Mouse (Mus musculus) embryo, embryonic 10 days (tissue): ENCODE results near the gene Slc36a4.

Experiments
- DNase-seq: peaks from one replicate; pipeline ENCODE4 v3.0.0-alpha.2; 2015; ENCODE audit warnings: low spot score

Slc36a4 gene

DNA sequence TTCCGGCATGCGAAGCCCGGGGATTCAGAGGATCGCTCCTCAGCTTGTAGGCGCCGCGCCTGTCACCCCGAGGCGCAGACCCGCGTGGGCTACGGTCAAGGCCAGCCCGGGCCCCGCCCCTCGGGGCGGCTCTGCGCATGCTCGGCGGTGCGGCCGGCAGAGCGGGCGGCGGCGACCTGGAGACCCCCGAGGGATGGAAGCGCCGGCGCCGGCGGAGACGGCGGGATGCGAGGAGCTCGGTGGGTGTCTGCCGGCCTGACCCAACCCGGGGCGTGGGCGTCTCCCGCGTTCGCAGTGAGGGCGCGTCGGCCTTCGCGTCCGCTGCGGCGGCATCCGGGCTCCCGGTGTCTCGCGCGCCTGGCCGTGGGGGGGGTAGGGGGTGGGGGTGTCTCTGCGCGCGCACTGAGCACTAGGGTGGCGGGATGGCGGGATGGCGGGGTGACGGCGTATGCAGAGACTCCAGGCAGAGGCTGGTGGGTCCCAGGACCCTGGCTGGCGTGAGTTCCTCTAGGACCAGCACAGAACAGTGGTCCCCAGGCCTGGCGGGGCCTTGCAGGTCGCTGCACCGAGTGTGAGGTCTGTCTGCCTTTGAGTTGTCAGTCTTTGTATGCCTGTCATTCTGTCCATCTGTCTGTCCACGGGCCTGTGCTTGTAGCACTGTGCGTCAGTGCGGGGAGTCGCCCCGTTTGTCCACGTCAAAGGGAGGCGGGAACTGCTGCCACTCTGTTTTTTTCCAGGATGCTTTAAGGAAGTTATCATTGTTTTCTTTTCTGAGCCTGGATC is at the start of gene Slc36a4:
Gene Slc36a4 (plus strand): TSS at position 140 of the 783 bp plus-strand sequence.
- peak; percentile 62 for DNase-seq

DNA sequence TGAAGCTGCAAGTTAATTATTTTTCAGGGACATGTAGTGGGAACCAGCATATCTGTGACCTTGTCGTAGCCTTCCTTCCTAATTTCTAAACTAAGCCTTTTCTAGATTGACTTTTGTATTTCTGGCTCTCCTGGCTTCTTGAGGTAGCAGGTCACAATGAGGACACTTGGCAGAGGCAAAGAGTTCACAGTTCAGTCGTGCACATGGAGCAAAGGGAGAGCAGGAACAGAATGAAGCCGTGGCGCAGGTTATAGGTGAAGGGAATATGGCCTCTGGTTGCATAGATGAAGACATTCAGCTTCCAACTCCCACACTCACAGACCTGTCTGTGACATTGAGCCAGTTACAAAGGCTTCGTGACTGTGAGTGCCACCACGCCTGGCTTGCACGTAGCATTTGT is 44.9 kb upstream of the Slc36a4 start:
- no peak for DNase-seq

DNA sequence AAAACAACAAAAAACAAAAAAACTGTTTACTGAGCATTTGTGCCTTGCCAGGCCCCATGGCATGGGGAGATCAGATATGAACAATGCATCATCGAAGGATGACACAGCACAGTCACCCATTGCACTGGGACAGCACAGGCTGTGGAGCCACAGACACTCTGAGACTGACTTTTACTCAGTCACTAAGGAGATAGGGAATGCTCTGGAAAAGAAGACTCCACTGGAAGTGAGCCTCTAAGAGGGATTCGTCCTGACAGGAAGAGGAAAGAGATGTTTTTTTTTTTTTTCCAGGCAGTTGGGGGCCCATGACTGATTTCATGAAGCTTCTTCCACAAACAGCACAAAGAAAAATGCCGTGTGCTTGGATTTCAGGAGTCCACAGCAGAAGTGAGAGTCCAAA is 40.1 kb upstream of the Slc36a4 start:
- DNase-seq: no peak

DNA sequence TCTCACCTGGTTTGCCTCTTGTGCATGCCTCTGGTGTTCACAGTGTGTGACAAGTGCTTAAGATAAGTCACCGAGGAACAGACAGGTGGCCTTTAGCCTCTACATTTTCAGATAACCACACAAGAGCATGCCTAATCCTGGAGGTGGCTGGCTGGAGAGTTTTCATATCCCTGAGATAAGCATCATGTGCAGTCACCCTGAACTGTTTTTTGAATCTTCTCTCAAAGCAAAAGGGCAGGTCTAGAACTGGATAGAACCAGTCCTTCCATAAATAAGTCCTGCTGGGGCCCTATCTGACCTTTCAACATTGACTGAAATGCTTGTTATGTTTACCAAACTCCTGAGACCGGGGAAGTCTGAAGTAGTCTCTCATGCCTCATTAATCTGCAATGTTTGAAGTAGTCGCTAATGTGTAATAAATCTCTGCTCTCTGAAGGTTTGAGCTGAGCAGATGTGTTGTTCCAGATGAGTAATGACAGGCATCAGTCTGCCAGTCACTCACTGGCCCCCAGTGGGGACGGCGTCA is 39.5 kb upstream of the Slc36a4 start:
- peak; percentile 64 for DNase-seq

DNA sequence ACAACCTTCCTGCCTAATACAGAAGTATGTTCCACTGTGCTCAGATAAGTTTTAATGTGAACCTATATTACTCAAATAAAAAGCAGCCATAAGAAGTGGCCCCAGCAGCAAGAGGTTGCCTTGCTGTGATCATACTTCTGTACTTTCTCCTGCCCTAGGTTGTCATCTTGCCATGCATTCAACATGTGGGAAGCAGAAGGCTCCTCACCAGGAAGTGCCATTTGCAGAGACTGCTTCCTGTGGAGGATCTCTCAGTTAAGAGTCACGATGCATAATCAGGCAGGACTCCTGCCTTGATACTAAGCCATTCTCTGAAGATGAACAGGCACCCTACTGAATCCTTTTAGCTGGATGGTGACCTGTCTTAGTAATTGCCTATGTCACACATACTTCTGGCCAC is 37.3 kb upstream of the Slc36a4 start:
- DNase-seq: no peak

DNA sequence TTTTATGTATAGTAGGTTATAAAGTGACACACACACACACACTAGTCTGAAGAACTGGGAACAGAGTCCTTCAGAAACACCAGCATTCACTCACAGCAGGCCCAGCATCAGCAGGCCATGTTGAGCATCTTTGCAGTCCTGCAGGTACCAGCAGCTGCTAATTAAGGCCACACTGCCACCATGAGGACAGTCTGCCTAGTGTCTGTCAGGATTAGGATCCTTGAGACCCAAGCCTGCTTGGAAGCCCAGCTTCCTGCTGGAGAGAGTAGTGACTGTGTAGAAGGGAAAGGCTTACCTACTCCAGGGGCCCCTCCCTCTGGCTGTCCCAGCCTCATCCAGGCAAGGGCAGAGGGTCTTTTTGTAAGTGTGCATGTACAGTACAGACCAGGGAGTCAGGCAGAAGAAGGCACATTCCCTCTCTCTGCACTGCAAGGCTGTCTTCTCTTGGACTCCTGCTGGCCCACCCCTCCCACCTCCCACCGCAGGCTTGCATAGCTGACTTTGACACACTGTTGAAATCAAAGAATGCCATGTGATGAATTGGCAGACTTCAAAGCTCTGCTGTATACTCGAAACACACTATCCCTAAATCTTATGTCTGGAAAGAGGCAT is 27.6 kb upstream of the Slc36a4 start:
- peak; percentile 92 for DNase-seq

DNA sequence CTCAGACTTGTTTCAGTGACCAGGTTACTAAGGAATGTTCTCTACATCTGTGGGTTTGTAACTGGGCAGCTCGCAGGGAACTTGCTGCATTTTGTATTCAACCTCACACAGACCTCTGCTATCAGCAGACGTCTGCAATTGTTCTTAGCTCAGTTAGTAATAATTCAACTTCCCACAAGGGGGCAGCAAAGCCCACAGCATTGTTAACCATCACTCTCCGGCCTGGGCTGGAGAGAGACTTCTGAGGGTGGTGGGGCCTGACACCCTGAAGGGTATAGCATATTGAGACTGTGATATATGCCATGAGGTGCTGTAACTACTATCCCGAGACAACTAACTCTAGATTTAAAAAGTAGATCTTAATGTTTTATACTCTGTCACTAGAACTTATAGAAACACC is 24.3 kb upstream of the Slc36a4 start:
- peak; percentile 83 for DNase-seq

DNA sequence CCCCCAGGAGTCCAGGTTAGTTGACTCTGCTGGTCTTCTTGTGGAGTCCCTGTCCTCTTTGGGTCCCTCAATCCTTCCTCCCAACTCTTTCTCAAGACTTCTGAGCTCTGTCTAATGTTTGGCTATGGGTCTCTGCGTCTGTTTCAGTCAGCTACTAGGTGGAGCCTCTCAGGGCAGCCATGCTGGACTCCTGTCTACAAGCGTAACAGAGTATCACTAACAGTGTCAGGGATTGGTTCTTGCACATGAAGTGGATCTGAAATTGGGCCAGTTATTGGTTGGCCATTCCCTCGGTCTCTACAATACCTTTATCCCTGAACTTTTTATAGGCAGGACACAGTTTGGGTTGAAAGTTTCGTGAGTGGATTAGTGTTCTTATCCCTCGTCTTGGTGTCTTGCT is 22.2 kb upstream of the Slc36a4 start:
- no peak for DNase-seq

DNA sequence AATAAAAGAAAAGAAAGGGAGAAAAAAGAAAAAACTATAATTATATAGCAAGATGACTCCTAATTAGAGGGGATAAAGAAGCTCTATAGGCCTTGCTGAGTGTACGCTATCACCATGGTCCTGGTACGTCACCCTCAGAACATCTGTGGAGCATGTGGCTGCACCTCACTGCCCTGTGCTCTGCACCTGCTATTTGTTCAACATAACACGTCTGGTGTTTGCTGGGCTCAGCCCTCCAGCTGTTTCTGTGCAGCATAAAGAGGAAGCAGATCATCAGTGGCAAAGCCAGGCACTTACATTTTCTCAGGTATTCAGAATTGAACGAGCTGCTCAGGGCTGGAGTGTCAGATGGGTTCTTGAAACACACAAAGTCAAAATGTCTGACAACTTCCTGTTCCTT is 15.7 kb upstream of the Slc36a4 start:
- DNase-seq: no peak

DNA sequence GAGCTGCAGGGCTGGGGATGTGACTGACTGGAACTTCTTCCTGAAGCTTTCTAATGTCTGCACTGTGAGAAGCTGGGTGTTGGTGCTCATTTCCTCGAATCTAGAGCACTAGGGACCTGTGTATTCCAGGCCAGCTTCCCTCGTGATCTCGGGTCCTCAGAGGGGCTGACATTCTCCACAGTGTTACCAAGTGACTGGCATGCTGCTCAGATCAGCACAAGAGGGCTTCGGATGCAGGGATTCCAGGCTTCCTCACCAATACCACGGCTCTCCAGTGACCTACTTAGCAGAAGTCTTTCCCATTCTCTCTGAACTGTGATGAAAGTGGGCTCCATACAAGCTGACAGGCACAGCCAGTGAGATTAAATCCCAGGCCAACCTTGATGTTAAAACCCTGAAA is 14.5 kb upstream of the Slc36a4 start:
- no peak for DNase-seq

DNA sequence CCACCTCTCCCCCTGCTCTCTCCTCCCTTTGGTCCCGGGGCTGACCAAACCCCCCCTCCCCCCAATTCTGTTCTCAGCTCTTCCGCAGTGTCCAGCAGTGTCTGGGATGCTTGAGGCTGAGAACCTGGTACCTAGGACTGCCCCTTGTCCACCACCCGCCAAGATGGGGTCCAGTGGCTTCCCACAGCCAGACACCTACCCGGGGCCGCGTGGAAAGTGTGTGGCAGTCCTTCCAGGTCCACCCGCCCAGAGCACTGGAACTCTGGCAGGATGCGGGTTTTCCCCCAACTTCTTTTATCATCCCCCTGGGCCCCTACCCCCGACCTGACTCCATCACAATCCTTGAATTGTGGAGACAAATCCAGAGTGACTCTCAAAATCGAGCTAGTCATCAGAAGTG is 3.8 kb upstream of the Slc36a4 start:
- DNase-seq: no peak

DNA sequence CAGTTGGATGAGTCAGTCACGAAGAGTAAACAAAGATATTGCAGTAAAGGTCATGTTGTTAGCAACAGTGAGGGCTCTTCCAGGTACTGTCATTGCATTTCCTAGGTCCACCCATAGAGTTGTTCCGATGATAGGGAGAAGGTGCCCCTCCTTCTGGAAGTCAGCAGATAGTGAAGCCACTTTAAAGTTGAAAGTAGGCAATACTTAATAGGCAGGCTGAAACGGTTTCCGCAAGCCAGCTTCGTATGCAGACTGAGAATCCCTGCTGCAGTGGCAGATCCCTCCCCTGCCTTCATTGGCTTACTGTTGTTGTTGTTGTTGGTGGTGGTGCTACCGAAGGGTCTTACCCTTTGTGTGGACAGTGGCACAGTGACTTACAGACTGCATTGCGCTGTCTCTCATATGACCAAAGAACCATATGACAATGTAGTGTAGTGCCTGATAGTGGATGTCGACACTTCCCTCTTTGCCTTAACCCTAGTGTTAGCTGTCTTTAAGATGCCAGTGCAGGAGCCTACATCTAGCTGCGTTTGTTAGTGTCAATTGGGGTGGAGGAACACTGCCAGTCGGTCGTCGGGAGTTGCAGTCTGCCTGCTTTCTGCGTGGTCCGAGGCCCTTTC is 449 bp upstream of the Slc36a4 start:
- DNase-seq: peak; percentile 35

DNA sequence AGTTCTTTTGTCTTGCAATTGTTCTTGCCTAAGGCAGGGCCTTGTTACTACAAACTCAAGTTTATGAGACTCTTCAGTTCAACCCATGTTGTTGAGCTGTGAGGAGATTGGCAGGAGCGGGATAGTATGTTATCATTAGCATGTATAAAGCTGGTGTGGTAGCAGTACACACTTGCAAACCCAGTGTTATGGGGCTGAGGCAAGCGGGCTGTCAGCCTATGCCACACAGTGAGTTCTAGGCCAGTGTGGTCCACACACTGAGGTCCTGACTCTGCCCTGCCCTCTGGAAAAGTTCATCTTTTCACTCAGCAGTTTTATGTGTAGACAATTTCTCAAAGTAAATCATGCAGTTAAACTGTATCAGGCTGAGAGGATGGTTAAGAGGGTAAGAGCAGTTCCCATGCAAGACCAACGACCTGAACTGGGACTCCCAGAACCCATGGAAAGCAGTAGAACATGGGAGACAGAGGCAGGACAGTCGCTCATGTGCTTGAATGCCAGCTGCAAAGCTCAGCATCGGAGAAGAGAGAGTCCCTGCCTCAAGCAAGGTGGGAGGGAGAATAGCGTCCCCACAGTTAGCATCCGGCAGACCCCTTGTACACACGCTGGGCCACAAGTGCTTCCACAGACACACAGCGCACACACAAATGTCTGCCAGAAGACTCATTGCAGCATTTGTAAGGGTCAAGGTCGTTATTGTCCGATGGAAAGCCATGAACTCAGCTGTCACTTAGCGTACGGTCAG is 1.5 kb downstream of the Slc36a4 start:
- DNase-seq: no peak

DNA sequence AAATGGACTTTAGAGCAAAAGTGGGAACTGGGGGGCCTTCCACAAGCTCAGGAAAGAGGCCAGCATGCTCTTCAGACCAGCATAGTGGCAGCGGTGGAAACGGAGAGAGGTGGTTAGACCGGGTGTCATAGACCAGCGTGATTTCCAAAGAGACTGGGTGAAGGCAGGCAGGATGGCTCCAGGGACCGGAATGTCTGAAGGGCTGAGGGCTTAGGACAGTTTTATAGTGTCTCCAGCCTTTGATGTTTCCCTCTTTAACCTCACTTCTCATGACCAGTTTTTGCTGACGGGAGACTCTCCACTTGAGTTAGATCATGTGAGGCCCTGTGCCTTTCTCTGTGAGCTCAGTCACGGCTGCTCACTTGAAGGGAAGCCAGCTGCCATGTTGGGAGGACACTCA is 2.1 kb downstream of the Slc36a4 start:
- no peak for DNase-seq

DNA sequence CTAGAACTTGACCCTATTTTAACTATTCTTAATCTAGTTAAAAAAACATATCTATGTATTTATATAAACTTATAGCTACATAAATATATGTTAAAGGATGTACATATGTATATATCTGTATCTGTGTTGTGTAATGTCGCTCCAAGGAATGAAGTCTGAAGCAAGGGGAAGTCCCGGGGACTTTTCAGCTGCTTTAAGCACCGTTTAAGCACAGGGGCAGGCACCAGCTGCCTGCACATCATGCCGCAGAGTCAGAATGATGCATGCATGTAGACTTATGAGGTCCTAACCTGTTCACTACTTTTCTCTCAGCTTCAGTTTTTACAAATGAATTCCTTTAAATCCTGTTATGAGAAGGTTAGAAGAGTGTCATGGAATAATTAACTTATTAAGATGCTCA is 5.3 kb downstream of the Slc36a4 start:
- no peak for DNase-seq

DNA sequence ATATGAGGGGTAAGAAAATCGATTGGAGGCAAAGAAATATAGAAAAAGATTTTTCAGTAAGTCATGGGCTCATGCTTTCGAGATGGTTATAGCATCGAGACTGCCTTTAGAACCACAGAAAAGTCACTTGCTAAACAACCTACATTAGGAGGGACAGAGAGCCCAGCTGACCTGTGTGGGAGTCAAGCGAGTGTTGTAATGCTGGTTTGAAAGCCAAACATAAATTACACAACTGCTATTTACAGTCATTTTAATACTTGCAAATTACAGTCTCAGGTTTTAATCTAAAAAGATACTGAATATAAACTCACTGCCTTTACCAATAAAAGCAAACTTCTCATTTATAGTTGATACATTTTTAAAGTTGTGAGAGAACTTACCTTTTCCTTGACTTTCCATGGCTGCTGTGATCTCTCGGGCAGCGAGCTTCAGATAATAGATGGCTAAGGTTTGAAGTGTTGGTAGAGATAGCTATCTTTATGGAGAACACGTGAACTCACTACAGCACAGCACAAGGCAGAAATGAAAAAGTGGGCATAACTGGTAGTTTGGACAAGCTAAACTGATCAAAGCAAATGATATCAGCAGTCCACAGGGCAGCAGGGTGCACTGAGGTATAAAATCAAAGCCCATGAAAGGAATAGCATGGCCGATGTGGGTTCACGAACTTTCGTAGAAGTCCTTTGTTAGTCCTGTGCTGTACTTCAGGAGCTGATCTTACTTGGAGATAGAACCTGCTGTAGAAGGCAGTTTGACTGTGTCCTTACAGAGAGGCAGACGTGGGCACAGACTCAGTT is 5.9 kb downstream of the Slc36a4 start:
- DNase-seq: no peak

DNA sequence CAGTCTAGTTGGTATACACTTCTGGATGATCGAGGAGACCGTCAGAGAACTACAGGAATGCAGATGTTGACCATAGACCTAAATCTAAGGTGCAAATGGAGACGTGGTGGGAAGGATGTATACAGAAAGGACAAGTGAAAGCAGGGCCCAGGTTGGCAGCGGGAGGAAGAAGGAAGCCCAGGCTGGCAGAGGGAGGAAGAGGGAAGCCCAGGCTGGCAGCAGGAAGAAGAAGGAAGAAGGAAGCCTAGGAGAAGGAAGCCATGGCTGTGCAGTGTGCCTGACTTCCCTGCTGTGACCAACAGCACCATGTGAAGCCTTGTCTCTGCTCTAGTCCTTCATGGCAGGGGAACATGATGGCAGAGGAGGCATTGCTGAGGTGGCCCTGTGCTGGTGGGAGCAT is 7.8 kb downstream of the Slc36a4 start:
- no peak for DNase-seq

DNA sequence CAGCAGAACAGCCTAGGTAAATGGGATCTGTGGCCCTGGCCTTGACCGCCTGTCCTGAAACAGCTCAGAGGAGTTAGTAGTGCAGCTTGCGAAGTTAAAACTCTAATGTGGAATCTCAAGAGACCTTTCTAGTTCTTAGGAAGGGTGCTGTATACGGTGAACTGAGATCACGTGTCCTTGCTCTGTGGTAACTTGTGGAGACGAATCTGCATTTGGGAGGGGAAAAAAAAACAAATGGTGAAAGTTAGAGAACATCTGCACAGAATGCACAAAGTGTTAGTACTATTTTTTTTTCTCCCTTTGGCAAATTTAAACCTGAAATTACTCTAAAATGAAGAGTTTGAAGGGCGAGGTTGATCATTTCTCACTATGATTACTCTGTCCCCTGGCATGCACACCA is 8.8 kb downstream of the Slc36a4 start:
- no peak for DNase-seq

DNA sequence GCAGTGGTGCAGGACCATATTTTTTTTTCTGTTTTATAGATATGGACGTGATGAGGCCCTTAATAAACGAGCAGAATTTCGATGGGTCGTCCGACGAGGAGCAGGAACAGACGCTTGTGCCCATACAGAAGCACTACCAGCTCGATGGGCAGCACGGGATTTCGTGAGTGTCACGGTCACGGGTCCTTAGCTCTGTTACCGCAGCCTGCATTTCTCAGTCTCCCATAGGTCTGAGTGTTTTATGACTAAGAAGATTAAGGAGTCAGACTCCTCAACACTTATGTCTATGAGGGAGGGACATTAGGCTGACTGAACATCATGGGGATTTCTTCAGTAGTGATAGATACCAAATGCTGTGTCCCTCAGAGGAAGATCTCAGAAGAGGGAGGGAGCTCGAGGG is 10.1 kb downstream of the Slc36a4 start:
- DNase-seq: no peak

DNA sequence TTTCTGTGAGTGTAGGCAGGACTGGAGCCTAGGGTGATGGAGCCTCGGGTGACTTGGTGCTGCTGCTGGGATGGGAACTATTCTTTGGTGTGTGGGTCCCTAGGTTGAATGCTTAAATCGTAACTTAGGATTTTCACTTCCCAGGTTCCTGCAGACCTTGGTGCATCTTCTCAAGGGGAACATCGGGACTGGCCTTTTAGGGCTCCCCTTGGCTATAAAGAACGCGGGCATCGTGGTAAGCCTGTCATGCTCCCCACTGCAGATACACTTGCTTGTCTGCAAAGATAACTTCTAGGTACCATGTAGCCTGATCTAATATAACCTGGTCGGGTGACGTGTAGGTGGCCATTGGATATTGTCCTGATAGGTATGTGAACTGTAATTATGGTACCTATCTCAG is 11.0 kb downstream of the Slc36a4 start:
- DNase-seq: no peak

DNA sequence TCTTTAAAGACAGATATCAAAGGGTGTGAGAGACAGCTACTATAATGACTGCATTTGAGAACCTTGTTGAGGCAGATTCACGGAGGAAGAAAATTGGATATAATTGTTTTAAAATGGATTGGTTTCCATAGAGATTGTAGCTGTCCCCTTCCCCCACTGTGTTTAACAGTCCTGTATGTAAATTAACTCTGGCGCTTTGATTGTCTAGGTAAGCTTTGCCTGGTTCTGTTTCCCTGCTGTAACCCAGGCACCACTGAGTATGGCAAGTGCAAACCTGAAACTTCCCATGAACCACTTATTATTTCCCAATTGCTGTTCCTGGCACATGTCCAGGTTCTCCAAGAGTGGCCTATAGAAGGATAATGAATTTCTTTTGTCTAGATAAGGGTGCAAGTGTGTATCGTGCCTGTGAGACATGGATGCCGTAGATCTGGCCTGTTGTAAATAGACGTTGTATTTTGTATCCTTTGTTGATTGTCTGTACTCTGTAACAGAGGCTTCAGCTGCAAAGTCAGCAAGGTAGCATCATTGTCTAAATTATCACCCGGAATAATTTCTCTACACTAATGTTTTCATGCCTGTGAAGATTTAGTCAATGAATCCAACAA is 11.8 kb downstream of the Slc36a4 start:
- no peak for DNase-seq
